Mouse (Mus musculus) thymus, adult 2 months (tissue): Measurements from ENCODE around the gene Gm37240. TPM values are rescaled to one million over a fixed set of nuclear protein-coding genes. Genes with fewer than 3 reads are reported as not detected.

Experiments used
- DNase-seq: peaks from one replicate; pipeline ENCODE4 v3.0.0; 2021
- H3K27ac ChIP-seq: fragments of 200-500 bp; 2 replicates; pipeline ENCODE4 v1.5.1; 2012; ENCODE audit warnings: low read length, control low read depth; ENCODE audit not compliant: control insufficient read depth, insufficient read depth
- H3K27me3 ChIP-seq: fragments of 200-500 bp; 2 replicates; pipeline ENCODE4 v1.6.1; 2012; ENCODE audit warnings: mild to moderate bottlenecking, low read length, moderate library complexity, mixed read lengths; ENCODE audit not compliant: control insufficient read depth, insufficient read depth
- H3K36me3 ChIP-seq: fragments of 200-500 bp; 2 replicates; pipeline ENCODE4 v1.6.1; 2012; ENCODE audit warnings: mild to moderate bottlenecking, low read length, moderate library complexity; ENCODE audit not compliant: control insufficient read depth, insufficient read depth
- H3K4me1 ChIP-seq: fragments of 200-500 bp; replicated peaks from 2 replicates; pipeline ENCODE4 v1.6.1; 2012; ENCODE audit warnings: low read length; ENCODE audit not compliant: control insufficient read depth, insufficient read depth
- H3K4me3 ChIP-seq: fragments of 200-500 bp; 2 replicates; pipeline ENCODE4 v1.5.1; 2012; ENCODE audit warnings: mild to moderate bottlenecking, low read length, control low read depth, moderate library complexity; ENCODE audit not compliant: control insufficient read depth, insufficient read depth
- CTCF ChIP-seq: fragments of 200-500 bp; IDR thresholded peaks from 2 replicates; pipeline ENCODE4 v1.5.1; 2012; ENCODE audit warnings: mild to moderate bottlenecking, control low read depth, low read length, moderate library complexity, borderline replicate concordance; ENCODE audit not compliant: control insufficient read depth, poor library complexity, insufficient read depth; ENCODE audit errors: extremely low read depth
- POLR2A ChIP-seq: fragments of 200-500 bp; IDR thresholded peaks from 2 replicates; pipeline ENCODE4 v1.6.1; 2012; ENCODE audit warnings: mild to moderate bottlenecking, low read length, control low read depth, moderate library complexity; ENCODE audit not compliant: control insufficient read depth, poor library complexity, insufficient read depth; ENCODE audit errors: extremely low read depth
- WGBS: fragments of 180-500 bp; shearing (Covaris S2); methylation state at CpG from one replicate; pipeline ENCODE4 v1.1.7; 2018; 5-methylcytosine and 5-hydroxymethylcytosine counted together
- polyA plus RNA-seq: library from polyadenylated mRNA; depleted of rRNA; stranded (reverse); fragments of >200 nt; gene quantifications from 2 replicates; pipeline ENCODE4 v1.2.3, GENCODE M21; 2012

Gene Gm37240
- polyA plus RNA-seq, 1 experiment: 7.0 TPM

DNA sequence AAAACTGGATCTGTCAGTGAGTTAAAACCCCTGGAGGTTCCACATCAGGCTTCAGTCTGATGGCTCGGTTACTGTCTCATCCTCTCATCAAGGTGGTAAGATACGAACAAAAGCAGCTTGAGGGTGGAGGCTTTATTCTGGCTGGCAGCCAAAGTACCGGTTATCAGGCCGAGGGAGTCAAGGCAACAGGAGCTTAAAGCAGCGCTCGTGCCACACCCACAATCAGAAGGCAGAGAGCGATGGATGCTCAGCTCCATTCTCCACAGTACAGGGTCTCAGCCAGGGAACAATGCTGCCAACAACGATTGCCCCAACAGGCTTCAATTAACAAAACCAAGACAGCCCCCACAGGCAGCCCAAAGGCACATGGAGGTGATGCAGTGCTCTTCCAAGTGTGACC, 176.6 kb downstream of the Gm37240 start:
- no peak for DNase-seq
- H3K4me3 ChIP-seq: no peak overlapping the region
- no peak overlapping the region for H3K27ac ChIP-seq
- H3K27me3 ChIP-seq: no peaks in the 10 kb centered on the region
- TF ChIP-seq CTCF: no peak
- no peak for TF ChIP-seq POLR2A
- H3K4me1 ChIP-seq: no peaks in the 10 kb centered on the region
- no peaks in the 10 kb centered on the region for H3K36me3 ChIP-seq
- WGBS: 81% methylated on average over 8 of the region's 8 CpGs

- Histone ChIP-seq H3K4me3 (no peak overlapping the region), H3K36me3 (no peaks in the 10 kb centered on the region), H3K27me3 (no peaks in the 10 kb centered on the region), H3K27ac (no peak overlapping the region), H3K4me1 (no peaks in the 10 kb centered on the region)
- peak; percentile 5 for DNase-seq
- 37% methylated on average over 7 of the region's 7 CpGs for WGBS
- TF ChIP-seq CTCF: no peak
- no peak for TF ChIP-seq POLR2A
Measured at GRCm38 (mm10) chr3:85707421-85707820, 179.9 kb downstream of the Gm37240 start.

GRCm38 (mm10) chr3:85703141-85703882, 184.0 kb downstream of the Gm37240 start:
- Histone ChIP-seq H3K4me1 (no peaks in the 10 kb centered on the region), H3K4me3 (no peak overlapping the region), H3K36me3 (no peaks in the 10 kb centered on the region), H3K27me3 (no peaks in the 10 kb centered on the region), H3K27ac (no peak overlapping the region)
- TF ChIP-seq POLR2A: no peak
- no peak for TF ChIP-seq CTCF
- 64% methylated on average over 6 of the region's 6 CpGs for WGBS
- no peak for DNase-seq

DNA sequence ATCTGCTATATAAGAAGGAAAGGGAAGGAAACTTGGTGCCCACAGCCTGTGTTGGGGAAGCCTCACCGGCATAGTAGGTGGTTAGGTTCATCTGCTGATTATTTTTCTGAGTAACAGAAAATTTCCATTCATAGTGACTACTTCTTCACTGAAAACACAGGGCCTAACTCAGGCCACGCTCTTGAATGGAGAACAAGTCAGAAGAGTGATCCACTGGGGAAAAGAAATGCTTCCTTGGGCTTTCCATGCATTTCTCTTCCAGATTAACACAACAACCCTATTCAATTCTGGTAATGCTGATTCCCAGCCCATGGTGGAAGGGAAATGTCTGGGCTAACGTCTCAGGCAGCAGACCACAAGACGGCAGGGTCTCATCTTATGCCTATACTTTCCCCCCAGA, 188.8 kb downstream of the Gm37240 start:
- TF ChIP-seq POLR2A: no peak
- TF ChIP-seq CTCF: no peak
- H3K27me3 ChIP-seq: no peaks in the 10 kb centered on the region
- DNase-seq: no peak
- H3K4me3 ChIP-seq: no peak overlapping the region
- H3K4me1 ChIP-seq: no peaks in the 10 kb centered on the region
- WGBS: 79% methylated on average over 4 of the region's 4 CpGs
- H3K36me3 ChIP-seq: no peaks in the 10 kb centered on the region
- H3K27ac ChIP-seq: no peak overlapping the region

- no peaks in the 10 kb centered on the region for H3K27me3 ChIP-seq
- H3K4me3 ChIP-seq: no peak overlapping the region
- H3K4me1 ChIP-seq: no peaks in the 10 kb centered on the region
- H3K27ac ChIP-seq: no peak overlapping the region
- WGBS: 95% methylated on average over 3 of the region's 3 CpGs
- TF ChIP-seq CTCF (no peak), POLR2A (no peak)
- DNase-seq: no peak
- no peaks in the 10 kb centered on the region for H3K36me3 ChIP-seq
Measured at GRCm38 (mm10) chr3:85695056-85695455, 192.3 kb downstream of the Gm37240 start.

- H3K27ac ChIP-seq: no peak overlapping the region
- WGBS: 6% methylated on average over 3 of the region's 3 CpGs
- no peaks in the 10 kb centered on the region for H3K27me3 ChIP-seq
- DNase-seq: no peak
- no peak overlapping the region for H3K4me3 ChIP-seq
- H3K4me1 ChIP-seq: no peaks in the 10 kb centered on the region
- no peak for TF ChIP-seq CTCF
- no peak for TF ChIP-seq POLR2A
- H3K36me3 ChIP-seq: no peaks in the 10 kb centered on the region
Measured at GRCm38 (mm10) chr3:85693013-85693412, 194.3 kb downstream of the Gm37240 start.
